Mouse (Mus musculus): ENCODE measurements around the gene Pllp. TPM values are rescaled to one million over a fixed set of nuclear protein-coding genes. Genes with fewer than 3 reads are reported as not detected.

Pllp gene
- polyA plus RNA-seq, 1 experiment from 2014 or later: 14.2 TPM

DNA sequence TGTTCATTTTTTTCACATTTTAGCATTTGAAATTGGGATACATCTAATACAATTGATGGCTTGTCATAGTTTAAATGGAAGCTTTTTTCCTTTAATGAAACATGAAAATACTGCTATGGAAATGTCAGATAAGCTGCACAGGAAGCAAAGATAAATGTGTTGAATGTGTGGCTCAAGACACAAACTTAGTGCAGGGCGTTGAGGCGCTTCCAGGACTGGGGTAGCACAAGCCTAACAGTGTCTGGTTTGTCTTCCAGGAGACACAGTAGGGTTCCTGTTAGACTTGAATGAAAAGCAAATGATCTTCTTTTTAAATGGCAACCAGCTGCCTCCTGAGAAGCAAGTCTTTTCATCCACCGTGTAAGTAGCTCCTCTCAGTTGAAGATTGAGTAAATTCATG lies 46.6 kb downstream of the Pllp start:
- no peak overlapping the region for H3K4me2 ChIP-seq (replicated peaks)

GRCm38 (mm10) chr8:94646165-94646564 lies 49.9 kb downstream of the Pllp start:
- H3K27me3 ChIP-seq: no peaks in the 10 kb centered on the region
- H3K9me3 ChIP-seq (replicated peaks): no peaks in the 10 kb centered on the region
- 91% methylated on average over 3 of the region's 3 CpGs for WGBS
- no peak overlapping the region for H3K4me2 ChIP-seq (replicated peaks)
- no peak overlapping the region for H3K27ac ChIP-seq (replicated peaks)
- H3K4me1 ChIP-seq: no peaks in the 10 kb centered on the region
- H3K36me3 ChIP-seq: peaks cover 63% of the 10 kb centered on the region
- no peak overlapping the region for H3K9ac ChIP-seq
- no peak for ATAC-seq (ENCODE audit: insufficient number of reproducible peaks, low FRiP score, low TSS enrichment, low read depth)
- H3K4me3 ChIP-seq (replicated peaks): no peak overlapping the region

More for the DNA sequence above, 46.6 kb downstream of the Pllp start:
- Histone ChIP-seq H3K4me1 (no peaks in the 10 kb centered on the region), H3K9ac (no peak overlapping the region), H3K27me3 (no peaks in the 10 kb centered on the region), H3K27ac (replicated peaks) (no peak overlapping the region), H3K4me3 (replicated peaks) (no peak overlapping the region), H3K36me3 (peaks cover 63% of the 10 kb centered on the region), H3K9me3 (replicated peaks) (no peaks in the 10 kb centered on the region)
- 39% methylated on average over 3 of the region's 3 CpGs for WGBS
- ATAC-seq (ENCODE audit: insufficient number of reproducible peaks, low FRiP score, low TSS enrichment, low read depth): no peak

DNA sequence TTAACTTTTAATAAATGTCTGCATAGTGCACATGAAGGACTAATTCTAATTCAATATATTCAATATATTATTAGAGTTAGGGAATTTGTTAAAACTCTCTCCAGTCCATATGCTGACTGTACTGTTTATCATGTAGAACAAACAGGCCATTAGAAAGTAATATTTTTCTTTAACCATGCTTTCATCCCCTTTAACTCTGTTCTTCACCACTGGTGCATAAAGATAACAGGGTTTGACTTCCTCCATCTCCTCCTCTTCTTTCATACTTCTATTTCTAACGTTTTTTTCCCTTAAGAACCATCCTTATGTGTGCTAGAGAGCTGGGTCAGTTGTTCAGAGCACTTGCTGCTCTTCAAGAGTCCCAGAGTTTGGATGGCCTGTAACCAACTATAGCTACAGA lies 50.9 kb downstream of the Pllp start:
- peaks cover 69% of the 10 kb centered on the region for H3K36me3 ChIP-seq
- no peak overlapping the region for H3K27ac ChIP-seq (replicated peaks)
- 43% methylated on average over 1 of the region's 1 CpGs for WGBS
- no peaks in the 10 kb centered on the region for H3K4me1 ChIP-seq
- no peaks in the 10 kb centered on the region for H3K9me3 ChIP-seq (replicated peaks)
- H3K4me2 ChIP-seq (replicated peaks): no peak overlapping the region
- H3K4me3 ChIP-seq (replicated peaks): no peak overlapping the region
- no peak overlapping the region for H3K9ac ChIP-seq
- H3K27me3 ChIP-seq: no peaks in the 10 kb centered on the region
- no peak for ATAC-seq (ENCODE audit: insufficient number of reproducible peaks, low FRiP score, low TSS enrichment, low read depth)

GRCm38 (mm10) chr8:94641938-94642337 lies 54.1 kb downstream of the Pllp start:
- no peak overlapping the region for H3K4me3 ChIP-seq (replicated peaks)

DNA sequence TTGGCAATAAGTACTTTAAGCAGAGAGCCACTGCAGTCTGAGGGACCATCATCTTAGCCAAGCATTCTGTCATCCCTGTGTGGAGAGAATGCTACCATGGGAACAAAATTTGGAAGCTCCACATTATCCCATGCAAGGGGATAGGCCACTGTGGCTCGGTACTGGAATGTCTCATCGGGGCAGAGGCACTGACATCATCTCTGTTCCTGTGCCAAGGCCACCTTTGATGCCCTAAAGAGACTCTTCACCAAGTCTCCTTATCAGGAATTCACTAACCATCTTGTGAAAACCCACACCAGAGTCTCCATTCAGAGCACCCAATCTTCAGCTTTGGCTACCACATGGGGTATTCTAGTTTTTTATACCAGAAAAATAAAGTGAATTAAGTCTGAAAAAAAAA lies 54.9 kb downstream of the Pllp start:
- H3K9me3 ChIP-seq (replicated peaks): no peaks in the 10 kb centered on the region
- H3K27me3 ChIP-seq: no peaks in the 10 kb centered on the region
- no peak overlapping the region for H3K9ac ChIP-seq
- H3K4me1 ChIP-seq: no peaks in the 10 kb centered on the region
- H3K4me3 ChIP-seq (replicated peaks): no peak overlapping the region
- no peak overlapping the region for H3K27ac ChIP-seq (replicated peaks)
- no peak overlapping the region for H3K4me2 ChIP-seq (replicated peaks)
- WGBS: 92% methylated on average over 2 of the region's 2 CpGs
- H3K36me3 ChIP-seq: peaks cover 75% of the 10 kb centered on the region
- no peak for ATAC-seq (ENCODE audit: insufficient number of reproducible peaks, low FRiP score, low TSS enrichment, low read depth)

More at GRCm38 (mm10) chr8:94641938-94642337, 54.1 kb downstream of the Pllp start:
- no peak for ATAC-seq (ENCODE audit: insufficient number of reproducible peaks, low FRiP score, low TSS enrichment, low read depth)
- Histone ChIP-seq H3K4me1 (no peaks in the 10 kb centered on the region), H3K9me3 (replicated peaks) (no peaks in the 10 kb centered on the region), H3K9ac (no peak overlapping the region), H3K4me2 (replicated peaks) (no peak overlapping the region), H3K27me3 (no peaks in the 10 kb centered on the region), H3K27ac (replicated peaks) (no peak overlapping the region), H3K36me3 (peaks cover 77% of the 10 kb centered on the region)
- WGBS: 89% methylated on average over 3 of the region's 3 CpGs

GRCm38 (mm10) chr8:94634211-94634610 lies 61.9 kb downstream of the Pllp start:
- no peak overlapping the region for H3K27ac ChIP-seq (replicated peaks)
- H3K4me3 ChIP-seq (replicated peaks): no peak overlapping the region
- no peaks in the 10 kb centered on the region for H3K27me3 ChIP-seq
- H3K9ac ChIP-seq: no peak overlapping the region
- peaks cover 83% of the 10 kb centered on the region for H3K36me3 ChIP-seq
- H3K9me3 ChIP-seq (replicated peaks): no peaks in the 10 kb centered on the region
- ATAC-seq (ENCODE audit: insufficient number of reproducible peaks, low FRiP score, low TSS enrichment, low read depth): no peak
- H3K4me1 ChIP-seq: no peaks in the 10 kb centered on the region
- no peak overlapping the region for H3K4me2 ChIP-seq (replicated peaks)

DNA sequence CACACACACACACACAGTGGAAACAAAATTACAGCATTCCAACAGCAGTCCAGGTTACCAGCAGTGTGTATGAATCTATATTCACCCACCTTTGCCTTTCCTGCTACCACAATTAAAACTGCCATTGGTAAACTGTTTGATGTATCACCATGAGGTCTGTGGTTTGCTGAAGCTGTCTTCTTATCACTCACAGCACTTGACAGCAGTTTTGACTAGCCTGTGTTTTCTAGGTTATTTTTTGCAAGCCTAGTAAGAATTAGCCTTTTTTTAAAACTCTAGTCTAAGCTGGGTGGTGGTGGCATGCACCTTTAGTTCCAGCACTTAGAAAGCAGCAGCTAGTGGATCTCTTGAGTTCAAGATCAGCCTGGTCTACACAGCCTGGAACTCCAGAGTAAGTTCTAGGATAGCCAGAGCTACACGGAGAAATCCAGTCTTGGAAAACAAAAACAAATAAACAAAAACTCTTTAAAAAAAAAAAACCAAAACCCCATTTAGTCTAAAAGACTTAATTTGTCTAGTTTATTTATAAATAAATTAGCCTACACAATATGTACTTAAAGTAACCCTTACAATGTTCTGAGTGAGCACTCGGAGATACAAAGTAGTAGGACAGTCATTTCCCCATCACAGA lies 62.4 kb downstream of the Pllp start:
- Histone ChIP-seq H3K4me1 (no peaks in the 10 kb centered on the region), H3K9ac (no peak overlapping the region), H3K9me3 (replicated peaks) (no peaks in the 10 kb centered on the region), H3K27ac (replicated peaks) (no peak overlapping the region), H3K4me3 (replicated peaks) (no peak overlapping the region), H3K4me2 (replicated peaks) (no peak overlapping the region), H3K36me3 (peaks cover 79% of the 10 kb centered on the region), H3K27me3 (no peaks in the 10 kb centered on the region)
- no peak for ATAC-seq (ENCODE audit: insufficient number of reproducible peaks, low FRiP score, low TSS enrichment, low read depth)
- 85% methylated on average over 2 of the region's 2 CpGs for WGBS

Other genes starting within 250 kb of the Pllp start
- 15.6 and 16.1 TPM in 2 replicates for gene Cpne2, start 163.3 kb downstream of the Pllp start, polyA plus RNA-seq (2015; fragmentation: Nextera tagmentation; extraction: Ambion mirVana)
- gene Rspry1, start 94.3 kb downstream of the Pllp start, polyA plus RNA-seq (2015; fragmentation: Nextera tagmentation; extraction: Ambion mirVana): 36.8 and 36.9 TPM in 2 replicates
- 58.9 and 62.4 TPM in 2 replicates for gene Fam192a, start 94.3 kb downstream of the Pllp start, polyA plus RNA-seq (2015; fragmentation: Nextera tagmentation; extraction: Ambion mirVana)
- gene Arl2bp, start 29.7 kb downstream of the Pllp start, polyA plus RNA-seq (2015; fragmentation: Nextera tagmentation; extraction: Ambion mirVana): 118 and 120 TPM in 2 replicates
- gene Ccl22, start 49.3 kb upstream of the Pllp start, polyA plus RNA-seq (2015; fragmentation: Nextera tagmentation; extraction: Ambion mirVana): not detected in 2 replicates
- 13.2 and 13.7 TPM in 2 replicates for gene Cx3cl1, start 75.7 kb upstream of the Pllp start, polyA plus RNA-seq (2015; fragmentation: Nextera tagmentation; extraction: Ambion mirVana)
- gene Ccl17, start 114.2 kb upstream of the Pllp start, polyA plus RNA-seq (2015; fragmentation: Nextera tagmentation; extraction: Ambion mirVana): not detected in 2 replicates
- 78.0 and 80.7 TPM in 2 replicates for gene Coq9, start 142.0 kb upstream of the Pllp start, polyA plus RNA-seq (2015; fragmentation: Nextera tagmentation; extraction: Ambion mirVana)
- gene Ciapin1, start 142.1 kb upstream of the Pllp start, polyA plus RNA-seq (2015; fragmentation: Nextera tagmentation; extraction: Ambion mirVana): 81.7 and 92.5 TPM in 2 replicates
- 132 and 135 TPM in 2 replicates for gene Polr2c, start 161.2 kb upstream of the Pllp start, polyA plus RNA-seq (2015; fragmentation: Nextera tagmentation; extraction: Ambion mirVana)
- 31.0 and 31.1 TPM in 2 replicates for gene Dok4, start 180.1 kb upstream of the Pllp start, polyA plus RNA-seq (2015; fragmentation: Nextera tagmentation; extraction: Ambion mirVana)
- 42.3 and 44.6 TPM in 2 replicates for gene Ccdc102a, start 221.8 kb upstream of the Pllp start, polyA plus RNA-seq (2015; fragmentation: Nextera tagmentation; extraction: Ambion mirVana)
- gene Adgrg5, start 227.4 kb upstream of the Pllp start, polyA plus RNA-seq (2015; fragmentation: Nextera tagmentation; extraction: Ambion mirVana): 0.07 and 0.08 TPM in 2 replicates